Mouse (Mus musculus): ENCODE data around the gene Nrp2. TPM values are rescaled to one million over a fixed set of nuclear protein-coding genes. Genes with fewer than 3 reads are reported as not detected.

Nrp2 gene
- polyA plus RNA-seq, 1 experiment from 2014 or later, result 12.5 TPM

- Histone ChIP-seq H3K4me1 (ENCODE audit: control insufficient read depth, insufficient read depth, low read length) (peaks cover 9% of the 10 kb centered on the region), H3K27me3 (ENCODE audit: control insufficient read depth, insufficient read depth, low read length) (no peaks in the 10 kb centered on the region), H3K36me3 (ENCODE audit: control insufficient read depth, insufficient read depth, low read length) (no peaks in the 10 kb centered on the region), H3K27ac (ENCODE audit: low read depth, low read length) (no peak overlapping the region), H3K4me2 (peak overlapping the region; percentile 36; the same call in 1 of the 2 replicates), H3K4me3 (ENCODE audit: low read depth, low read length) (no peak overlapping the region), H3K9ac (ENCODE audit: low read length) (peak overlapping the region; percentile 26; the same call in 1 of the 2 replicates), H3K9me3 (ENCODE audit: control insufficient read depth, low read length) (no peaks in the 10 kb centered on the region)
- DNase-seq (ENCODE audit: low spot score, missing footprints) (peak; percentile 92), ATAC-seq (ENCODE audit: low FRiP score) (peak; percentile 36; the same call in 1 of the 2 replicates)
- WGBS, result 46% methylated on average over 2 of the region's 2 CpGs
Observed at GRCm38 (mm10) chr1:62794896-62795255, 91.8 kb downstream of the Nrp2 start.

- ATAC-seq (ENCODE audit: low FRiP score), result peak; percentile 81
- Histone ChIP-seq H3K27ac (ENCODE audit: low read depth, low read length) (no peak overlapping the region), H3K9ac (ENCODE audit: low read length) (peak overlapping the region; percentile 54; the same call in 1 of the 2 replicates), H3K9me3 (ENCODE audit: control insufficient read depth, low read length) (no peaks in the 10 kb centered on the region), H3K36me3 (ENCODE audit: control insufficient read depth, insufficient read depth, low read length) (no peaks in the 10 kb centered on the region), H3K4me1 (ENCODE audit: control insufficient read depth, insufficient read depth, low read length) (peaks cover 9% of the 10 kb centered on the region), H3K4me3 (ENCODE audit: low read depth, low read length) (peak overlapping the region; percentile 28), H3K27me3 (ENCODE audit: control insufficient read depth, insufficient read depth, low read length) (no peaks in the 10 kb centered on the region), H3K4me2 (peak overlapping the region; percentile 48)
- DNase-seq (ENCODE audit: low spot score, missing footprints), result peak; percentile 95
- 13% methylated on average over 28 of the region's 28 CpGs for WGBS
Observed at GRCm38 (mm10) chr1:62795307-62796037, 92.4 kb downstream of the Nrp2 start.

- DNase-seq (ENCODE audit: low spot score, missing footprints) (no peak), ATAC-seq (ENCODE audit: low FRiP score) (peak; percentile 64)
- Histone ChIP-seq H3K4me3 (ENCODE audit: low read depth, low read length) (peak overlapping the region; percentile 28), H3K4me2 (peak overlapping the region; percentile 48), H3K4me1 (ENCODE audit: control insufficient read depth, insufficient read depth, low read length) (peaks cover 9% of the 10 kb centered on the region), H3K27me3 (ENCODE audit: control insufficient read depth, insufficient read depth, low read length) (no peaks in the 10 kb centered on the region), H3K36me3 (ENCODE audit: control insufficient read depth, insufficient read depth, low read length) (no peaks in the 10 kb centered on the region), H3K9ac (ENCODE audit: low read length) (peak overlapping the region; percentile 54; the same call in 1 of the 2 replicates), H3K9me3 (ENCODE audit: control insufficient read depth, low read length) (no peaks in the 10 kb centered on the region), H3K27ac (ENCODE audit: low read depth, low read length) (no peak overlapping the region)
- WGBS, result 43% methylated on average over 9 of the region's 9 CpGs
Observed at GRCm38 (mm10) chr1:62796038-62796647, 93.1 kb downstream of the Nrp2 start.

GRCm38 (mm10) chr1:62799427-62799826, 96.3 kb downstream of the Nrp2 start:
- no peak overlapping the region for H3K4me3 ChIP-seq (ENCODE audit: low read depth, low read length)
- H3K4me2 ChIP-seq, result no peak overlapping the region
- H3K9ac ChIP-seq (ENCODE audit: low read length), result no peak overlapping the region
- H3K27ac ChIP-seq (ENCODE audit: low read depth, low read length), result no peak overlapping the region
- no peak for DNase-seq (ENCODE audit: low spot score, missing footprints)
- 61% methylated on average over 4 of the region's 4 CpGs for WGBS
- H3K36me3 ChIP-seq (ENCODE audit: control insufficient read depth, insufficient read depth, low read length), result no peaks in the 10 kb centered on the region
- H3K9me3 ChIP-seq (ENCODE audit: control insufficient read depth, low read length), result no peaks in the 10 kb centered on the region
- no peak for ATAC-seq (ENCODE audit: low FRiP score)
- peaks cover 6% of the 10 kb centered on the region for H3K4me1 ChIP-seq (ENCODE audit: control insufficient read depth, insufficient read depth, low read length)
- no peaks in the 10 kb centered on the region for H3K27me3 ChIP-seq (ENCODE audit: control insufficient read depth, insufficient read depth, low read length)

GRCm38 (mm10) chr1:62800351-62800750, 97.3 kb downstream of the Nrp2 start:
- Histone ChIP-seq H3K27ac (ENCODE audit: low read depth, low read length) (no peak overlapping the region), H3K4me1 (ENCODE audit: control insufficient read depth, insufficient read depth, low read length) (no peaks in the 10 kb centered on the region), H3K36me3 (ENCODE audit: control insufficient read depth, insufficient read depth, low read length) (no peaks in the 10 kb centered on the region), H3K4me3 (ENCODE audit: low read depth, low read length) (no peak overlapping the region), H3K27me3 (ENCODE audit: control insufficient read depth, insufficient read depth, low read length) (no peaks in the 10 kb centered on the region), H3K4me2 (no peak overlapping the region), H3K9me3 (ENCODE audit: control insufficient read depth, low read length) (no peaks in the 10 kb centered on the region), H3K9ac (ENCODE audit: low read length) (no peak overlapping the region)
- DNase-seq (ENCODE audit: low spot score, missing footprints), result no peak
- no peak for ATAC-seq (ENCODE audit: low FRiP score)
- 89% methylated on average over 5 of the region's 5 CpGs for WGBS

GRCm38 (mm10) chr1:62801429-62801828, 98.3 kb downstream of the Nrp2 start:
- Histone ChIP-seq H3K4me1 (ENCODE audit: control insufficient read depth, insufficient read depth, low read length) (no peaks in the 10 kb centered on the region), H3K27ac (ENCODE audit: low read depth, low read length) (no peak overlapping the region), H3K4me3 (ENCODE audit: low read depth, low read length) (no peak overlapping the region), H3K9ac (ENCODE audit: low read length) (no peak overlapping the region), H3K4me2 (no peak overlapping the region), H3K9me3 (ENCODE audit: control insufficient read depth, low read length) (no peaks in the 10 kb centered on the region), H3K36me3 (ENCODE audit: control insufficient read depth, insufficient read depth, low read length) (no peaks in the 10 kb centered on the region), H3K27me3 (ENCODE audit: control insufficient read depth, insufficient read depth, low read length) (no peaks in the 10 kb centered on the region)
- 58% methylated on average over 4 of the region's 4 CpGs for WGBS
- ATAC-seq (ENCODE audit: low FRiP score) (no peak), DNase-seq (ENCODE audit: low spot score, missing footprints) (no peak)

GRCm38 (mm10) chr1:62801842-62802241, 98.8 kb downstream of the Nrp2 start:
- H3K36me3 ChIP-seq (ENCODE audit: control insufficient read depth, insufficient read depth, low read length), result no peaks in the 10 kb centered on the region
- no peak overlapping the region for H3K9ac ChIP-seq (ENCODE audit: low read length)
- H3K4me3 ChIP-seq (ENCODE audit: low read depth, low read length), result no peak overlapping the region
- no peaks in the 10 kb centered on the region for H3K9me3 ChIP-seq (ENCODE audit: control insufficient read depth, low read length)
- H3K27me3 ChIP-seq (ENCODE audit: control insufficient read depth, insufficient read depth, low read length), result no peaks in the 10 kb centered on the region
- no peaks in the 10 kb centered on the region for H3K4me1 ChIP-seq (ENCODE audit: control insufficient read depth, insufficient read depth, low read length)
- WGBS, result 86% methylated on average over 3 of the region's 3 CpGs
- no peak for DNase-seq (ENCODE audit: low spot score, missing footprints)
- H3K27ac ChIP-seq (ENCODE audit: low read depth, low read length), result no peak overlapping the region
- no peak for ATAC-seq (ENCODE audit: low FRiP score)
- no peak overlapping the region for H3K4me2 ChIP-seq

- no peak for DNase-seq (ENCODE audit: low spot score, missing footprints)
- Histone ChIP-seq H3K4me3 (ENCODE audit: low read depth, low read length) (no peak overlapping the region), H3K27ac (ENCODE audit: low read depth, low read length) (no peak overlapping the region), H3K4me1 (ENCODE audit: control insufficient read depth, insufficient read depth, low read length) (no peaks in the 10 kb centered on the region), H3K9ac (ENCODE audit: low read length) (no peak overlapping the region), H3K9me3 (ENCODE audit: control insufficient read depth, low read length) (no peaks in the 10 kb centered on the region), H3K4me2 (no peak overlapping the region), H3K36me3 (ENCODE audit: control insufficient read depth, insufficient read depth, low read length) (no peaks in the 10 kb centered on the region), H3K27me3 (ENCODE audit: control insufficient read depth, insufficient read depth, low read length) (no peaks in the 10 kb centered on the region)
- 89% methylated on average over 1 of the region's 1 CpGs for WGBS
- ATAC-seq (ENCODE audit: low FRiP score), result no peak
Observed at GRCm38 (mm10) chr1:62803544-62803943, 100.5 kb downstream of the Nrp2 start.

- ATAC-seq (ENCODE audit: low FRiP score), result no peak
- Histone ChIP-seq H3K4me2 (no peak overlapping the region), H3K36me3 (ENCODE audit: control insufficient read depth, insufficient read depth, low read length) (no peaks in the 10 kb centered on the region), H3K9ac (ENCODE audit: low read length) (no peak overlapping the region), H3K27ac (ENCODE audit: low read depth, low read length) (no peak overlapping the region), H3K27me3 (ENCODE audit: control insufficient read depth, insufficient read depth, low read length) (no peaks in the 10 kb centered on the region), H3K9me3 (ENCODE audit: control insufficient read depth, low read length) (no peaks in the 10 kb centered on the region), H3K4me3 (ENCODE audit: low read depth, low read length) (no peak overlapping the region), H3K4me1 (ENCODE audit: control insufficient read depth, insufficient read depth, low read length) (no peaks in the 10 kb centered on the region)
- DNase-seq (ENCODE audit: low spot score, missing footprints), result no peak
- 32% methylated on average over 1 of the region's 1 CpGs for WGBS
Observed at GRCm38 (mm10) chr1:62806014-62806413, 102.9 kb downstream of the Nrp2 start.

All from midbrain, embryonic 11.5 days (tissue).